Mouse (Mus musculus): Measurements from ENCODE around the gene Zrsr2.

- TF ChIP-seq POLR2AphosphoS2 (IDR thresholded peaks at IDR 0.05; ENCODE audit: insufficient read length, low read depth) (no peak), POLR2A (IDR thresholded peaks at IDR 0.05; ENCODE audit: insufficient read length, low read depth) (no peak), E2F4 (IDR thresholded peaks at IDR 0.05; ENCODE audit: insufficient read depth) (no peak), USF1 (IDR thresholded peaks at IDR 0.05; ENCODE audit: low read depth) (no peak), MYOD1 (IDR thresholded peaks at IDR 0.05; ENCODE audit: control insufficient read depth in 1 of 3, insufficient read length in 2 of 3, low read depth in 2 of 3) (no peak), MAX (IDR thresholded peaks at IDR 0.05; ENCODE audit: low read depth) (no peak), TCF12 (IDR thresholded peaks at IDR 0.05; ENCODE audit: insufficient read depth, poor library complexity, severe bottlenecking) (no peak), SRF (IDR thresholded peaks at IDR 0.05; ENCODE audit: control insufficient read depth, insufficient read length, low read depth) (no peak), TCF3 (IDR thresholded peaks at IDR 0.05; ENCODE audit: insufficient read length, low read depth) (no peak), REST (IDR thresholded peaks at IDR 0.05; ENCODE audit: insufficient read depth, insufficient read length) (no peak)
These were observed 29.4 kb upstream of the Zrsr2 start for GRCm38 (mm10) chrX:163987718-163988374.

All from myocyte (in vitro differentiated cells).